Mouse (Mus musculus): ENCODE results near the gene Zfand3. TPM values are rescaled to one million over a fixed set of nuclear protein-coding genes. Genes with fewer than 3 reads are reported as not detected.

The Zfand3 gene
- total RNA-seq, 2 experiments from 2014 or later = 95.4 to 103 TPM

DNA sequence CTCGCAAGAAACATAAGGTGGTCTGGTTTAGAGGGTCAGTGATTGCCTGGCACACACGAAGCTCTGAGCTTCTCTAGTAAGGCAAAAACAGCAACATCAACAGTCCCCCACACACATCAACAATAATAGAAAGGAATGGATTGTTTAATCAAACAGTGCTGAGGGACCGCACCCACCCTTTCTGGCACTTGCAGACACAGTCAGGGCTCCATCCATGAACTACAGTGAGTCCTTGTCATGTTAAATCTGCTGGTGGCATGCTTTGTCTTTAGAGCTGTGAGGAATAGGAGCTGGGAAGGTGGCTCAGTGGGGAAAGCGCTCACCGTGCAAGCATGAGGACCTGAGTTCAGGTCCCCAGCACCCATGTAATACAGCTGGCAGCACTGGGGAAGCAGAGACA is 8.5 kb upstream of the Zfand3 start:
- intact Hi-C loops (cut with DNase I) = no loop called here

GRCm38 (mm10) chr17:29997726-29998125 is 6.8 kb upstream of the Zfand3 start:
- intact Hi-C loops (cut with DNase I) = no loop called here
- DNase-seq = no peak

More for the DNA sequence above, 8.5 kb upstream of the Zfand3 start:
- DNase-seq = no peak

DNA sequence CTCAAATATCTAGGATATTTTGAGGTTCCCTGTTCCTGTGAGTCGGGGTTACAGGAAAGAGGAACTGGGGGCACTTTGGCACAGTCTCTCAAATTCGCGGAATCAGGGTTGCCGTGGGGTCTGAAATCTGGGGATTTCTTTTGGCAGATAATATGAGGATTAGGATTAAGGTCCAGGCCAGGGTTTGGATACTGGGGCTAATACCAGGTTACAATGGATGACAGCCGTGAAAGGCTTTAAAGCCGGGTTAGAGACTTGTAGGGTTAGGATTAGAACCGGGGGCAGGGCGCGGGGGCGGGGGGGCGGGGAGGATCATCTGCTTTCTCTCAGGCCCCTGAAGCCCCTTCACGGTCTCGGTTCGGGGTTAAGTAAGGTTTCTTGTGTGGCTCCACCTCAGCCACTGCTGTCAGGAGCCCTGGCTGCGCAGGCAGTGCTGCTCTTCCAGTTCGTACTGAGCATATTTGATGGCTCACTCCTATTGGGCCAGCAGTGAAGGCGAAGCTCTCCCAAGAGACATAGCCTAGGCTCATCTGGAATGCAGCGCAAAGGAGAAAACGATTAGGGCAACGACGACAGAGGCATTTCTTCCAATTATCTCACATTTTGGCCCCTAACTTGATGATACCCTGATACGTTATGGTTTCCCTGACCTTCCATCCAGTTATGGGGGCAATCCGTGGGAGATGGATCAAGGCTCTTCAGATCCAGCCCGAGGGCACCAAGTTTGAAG is 5.8 kb upstream of the Zfand3 start:
- DNase-seq = no peak
- intact Hi-C loops (cut with DNase I) = no loop called here

- DNase-seq = no peak
- intact Hi-C loops (cut with DNase I) = loop anchor here (10.0 kb wide), 1 partner anchor 110 kb away; no protein-coding TSS in a partner anchor
These were observed 540 bp downstream of the Zfand3 start for GRCm38 (mm10) chr17:30005103-30005443.

- intact Hi-C loops (cut with DNase I) = loop anchor here (10.0 kb wide), 1 partner anchor 111 kb away; no protein-coding TSS in a partner anchor
- peak; percentile 32 for DNase-seq
These were observed 963 bp downstream of the Zfand3 start for GRCm38 (mm10) chr17:30005451-30005941.

GRCm38 (mm10) chr17:30006877-30007276 is 2.3 kb downstream of the Zfand3 start:
- no peak for DNase-seq
- intact Hi-C loops (cut with DNase I) = loop anchor here (10.0 kb wide), 1 partner anchor 112 kb away; no protein-coding TSS in a partner anchor

DNA sequence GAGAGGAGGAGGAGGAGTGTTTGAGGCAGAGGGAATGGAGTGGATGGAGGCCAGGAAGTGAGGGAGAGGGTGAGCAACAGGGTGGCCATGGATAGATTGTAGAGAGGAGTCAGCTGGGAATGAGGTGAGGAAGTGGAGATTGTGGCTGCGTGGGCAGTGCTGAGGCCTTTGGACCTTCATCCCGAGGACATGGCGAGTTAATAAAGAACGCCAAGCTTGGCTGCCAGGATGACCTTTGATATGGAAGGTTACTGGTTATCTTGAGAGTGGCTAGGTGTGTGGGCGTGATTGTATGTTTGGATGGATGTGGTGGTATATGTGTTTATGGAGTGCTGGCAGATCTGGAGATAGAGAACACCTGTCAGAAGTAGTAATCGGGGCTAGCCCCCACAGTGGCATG is 3.4 kb downstream of the Zfand3 start:
- intact Hi-C loops (cut with DNase I) = loop anchor here (10.0 kb wide), 1 partner anchor 113 kb away; no protein-coding TSS in a partner anchor
- no peak for DNase-seq

DNA sequence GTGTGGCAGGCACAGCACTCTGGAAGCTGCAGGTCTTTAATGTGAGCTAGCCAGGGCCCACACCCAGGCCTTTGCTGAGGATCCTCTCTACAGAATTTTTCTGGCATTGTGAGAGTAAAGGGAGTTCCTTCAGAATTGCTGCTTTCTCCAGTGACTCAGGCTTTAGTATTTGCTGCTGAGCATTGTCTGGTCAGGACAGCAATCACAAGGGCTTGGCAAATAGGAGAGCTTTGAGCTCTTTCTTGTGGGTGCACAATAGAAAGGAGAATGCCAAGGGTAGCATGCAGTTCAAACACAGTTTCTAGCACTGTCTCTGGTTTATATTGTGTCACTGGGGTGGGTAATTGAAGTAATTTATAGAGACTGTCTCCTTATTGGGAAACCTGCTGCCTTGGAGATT is 3.9 kb downstream of the Zfand3 start:
- DNase-seq = no peak
- intact Hi-C loops (cut with DNase I) = loop anchor here (10.0 kb wide), 1 partner anchor 114 kb away; no protein-coding TSS in a partner anchor

DNA sequence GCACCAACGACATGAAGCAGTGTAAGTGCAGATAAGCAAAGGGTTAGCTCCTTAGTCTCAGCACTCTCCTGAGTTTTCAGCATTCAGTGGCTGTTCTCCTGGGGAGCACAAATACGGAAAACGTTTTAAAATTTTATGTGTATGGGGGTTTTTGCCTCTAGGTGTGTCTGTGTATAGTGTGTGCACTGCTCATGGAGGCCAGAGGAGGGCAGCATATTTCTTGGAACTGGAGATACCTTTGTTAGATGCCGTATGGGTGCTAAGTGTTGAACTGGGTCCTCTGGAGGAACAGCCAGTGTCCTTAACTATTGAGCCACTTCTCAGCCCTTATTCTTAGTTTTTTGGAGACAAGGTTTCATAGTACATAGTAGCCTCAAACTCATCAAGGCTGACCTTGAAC is 10.1 kb downstream of the Zfand3 start:
- intact Hi-C loops (cut with DNase I) = no loop called here
- no peak for DNase-seq

DNA sequence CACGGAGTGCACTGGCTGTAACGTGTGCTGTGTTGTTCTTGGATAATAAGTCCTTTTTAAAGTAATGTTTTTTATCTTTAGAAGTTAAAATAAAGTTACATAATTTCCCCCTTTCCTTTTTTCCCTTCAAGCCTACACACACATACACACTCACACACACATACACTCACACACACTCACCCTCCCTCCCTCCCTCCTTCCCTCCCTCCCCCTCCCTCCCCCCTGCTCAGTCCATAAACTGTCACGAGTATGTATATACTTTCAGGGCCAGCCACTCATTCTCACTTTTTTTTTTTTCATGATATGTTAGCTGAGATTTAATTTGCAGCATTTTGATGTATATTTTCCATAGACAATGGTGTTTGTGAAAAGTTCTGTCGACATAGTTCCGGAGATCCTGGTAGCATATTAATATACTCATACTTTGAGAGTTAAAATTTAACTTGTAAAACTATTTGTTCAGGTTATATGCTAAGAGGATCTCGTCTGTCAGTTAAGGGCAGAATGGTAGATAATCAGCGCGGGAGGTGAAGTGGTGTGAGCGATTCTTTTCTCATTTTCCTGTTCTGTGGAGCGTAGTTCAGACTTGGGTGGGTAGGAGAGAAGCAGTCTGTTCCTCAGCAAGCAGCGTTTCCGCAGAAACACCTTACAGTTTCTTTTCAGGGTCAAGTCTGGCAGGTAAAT is 14.5 kb downstream of the Zfand3 start:
- intact Hi-C loops (cut with DNase I) = no loop called here
- DNase-seq = no peak

DNA sequence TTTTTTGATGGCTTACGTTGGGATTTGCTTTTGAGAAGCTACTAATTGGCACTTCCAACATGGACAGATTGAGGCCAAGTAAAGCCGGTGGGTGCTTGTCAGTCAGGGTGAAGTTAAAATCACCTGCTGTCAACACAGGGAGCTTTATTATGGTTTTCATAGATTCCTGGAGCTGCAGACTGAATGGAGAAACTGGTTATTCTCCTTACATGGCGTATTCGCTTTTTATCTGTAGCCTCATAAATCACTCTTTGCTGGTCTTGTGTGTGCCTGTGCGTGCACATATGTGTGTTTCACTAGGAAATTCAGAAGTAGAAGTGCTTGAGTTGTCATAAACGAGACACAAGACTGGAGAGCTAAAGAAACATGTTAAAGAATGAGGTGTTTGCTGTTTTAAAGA is 15.4 kb downstream of the Zfand3 start:
- no peak for DNase-seq
- intact Hi-C loops (cut with DNase I) = no loop called here

- intact Hi-C loops (cut with DNase I) = no loop called here
- DNase-seq = peak; percentile 82
These were observed 20.1 kb downstream of the Zfand3 start for GRCm38 (mm10) chr17:30024651-30025050.

DNA sequence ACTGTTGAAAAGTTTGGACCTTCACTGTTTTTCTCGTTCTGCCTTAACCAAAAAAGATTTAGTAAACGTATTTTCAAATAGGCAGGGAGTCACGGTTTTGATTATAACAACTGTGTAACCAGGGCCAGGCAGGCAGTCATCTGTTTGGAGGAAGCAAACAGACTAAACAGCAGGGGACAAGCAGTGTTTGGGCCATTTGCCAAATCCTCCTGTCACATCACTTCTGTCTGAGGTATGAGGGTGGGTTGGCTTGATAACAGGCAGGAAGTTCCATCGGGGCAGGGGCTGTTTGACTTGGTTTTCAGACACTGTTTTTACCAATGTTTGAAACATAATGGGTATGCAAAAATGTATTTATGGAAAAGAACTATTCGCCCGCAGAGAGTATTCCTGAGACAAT is 22.1 kb downstream of the Zfand3 start:
- DNase-seq = peak; percentile 77
- intact Hi-C loops (cut with DNase I) = no loop called here

DNA sequence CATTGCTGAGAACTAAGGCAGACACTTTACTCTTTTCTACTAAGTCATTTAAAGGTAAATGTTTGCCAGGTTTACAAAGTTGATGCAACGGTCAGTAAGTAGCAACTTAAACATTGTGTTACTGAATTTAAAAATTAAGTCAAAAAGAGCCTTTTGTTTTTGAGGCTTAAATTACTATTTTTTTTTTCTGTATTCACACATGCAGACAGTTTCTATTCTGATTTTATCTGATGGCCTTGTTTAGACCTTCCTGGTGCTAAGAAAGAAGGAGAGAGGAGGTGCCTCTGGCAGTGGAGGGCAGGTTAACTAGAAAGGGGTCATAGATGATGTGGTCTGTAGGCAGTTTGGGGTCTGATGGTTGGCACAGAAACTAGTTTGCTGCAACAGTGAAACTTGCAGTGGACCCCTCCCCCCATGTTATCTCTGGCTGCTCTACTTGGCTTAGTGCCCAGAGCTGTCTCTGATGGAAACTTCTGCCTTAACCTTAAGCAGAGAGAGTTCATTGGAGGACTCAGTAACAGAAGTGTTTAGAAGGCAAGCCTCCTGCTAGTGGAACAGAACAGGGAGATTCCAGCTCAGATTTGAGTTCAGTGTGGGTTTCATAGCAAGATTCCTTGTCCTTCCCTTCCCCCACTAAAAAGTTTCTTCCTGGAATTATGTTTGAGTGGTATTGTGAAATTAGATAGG is 23.0 kb downstream of the Zfand3 start:
- intact Hi-C loops (cut with DNase I) = no loop called here
- peak; percentile 62 for DNase-seq

DNA sequence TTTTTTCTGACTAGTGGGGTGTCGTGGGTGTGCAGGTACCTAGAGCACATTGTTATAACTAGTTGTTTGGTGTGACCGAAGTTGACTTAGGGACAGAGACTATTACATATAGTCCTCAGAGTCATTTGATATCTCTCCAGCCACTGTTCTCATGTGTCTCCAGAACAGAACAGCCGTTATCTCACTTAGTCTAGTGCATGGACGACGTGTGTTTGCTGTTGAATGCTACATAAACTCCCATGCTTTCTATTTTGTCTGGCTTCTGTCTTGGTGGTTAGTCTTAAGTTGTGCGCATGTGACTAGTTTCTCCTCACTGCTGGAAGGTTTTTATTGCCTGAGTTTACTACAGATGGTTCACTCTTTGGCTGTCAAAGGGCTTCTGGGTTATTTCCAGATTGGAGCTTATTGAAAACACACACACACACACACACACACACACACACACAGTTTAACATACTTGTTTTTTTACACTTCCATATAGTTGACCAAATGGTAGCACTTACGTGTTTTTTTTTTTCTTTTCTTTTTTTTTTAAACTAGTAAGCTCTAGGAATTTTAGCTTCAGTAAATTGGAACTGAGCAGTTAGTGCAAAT is 25.2 kb downstream of the Zfand3 start:
- DNase-seq = no peak
- intact Hi-C loops (cut with DNase I) = no loop called here

DNA sequence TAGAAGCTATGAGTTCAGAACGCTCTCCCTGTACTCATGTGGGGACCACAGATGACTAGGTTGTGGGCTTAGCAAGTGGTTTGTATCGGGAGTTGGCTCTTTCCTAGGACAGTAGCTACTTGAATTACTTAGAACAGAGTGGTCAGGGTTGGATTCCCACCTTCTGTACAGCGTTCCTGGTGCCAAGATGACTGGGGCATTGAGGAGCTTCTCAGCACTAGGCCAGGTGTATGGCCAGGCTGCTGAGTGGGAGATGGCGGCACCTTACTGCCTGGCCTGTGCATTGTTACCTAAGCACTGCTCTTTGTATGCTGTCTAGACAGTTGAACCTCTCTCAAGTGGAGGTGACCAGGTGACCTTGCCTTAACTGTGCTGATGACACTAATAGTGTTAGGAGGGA is 28.3 kb downstream of the Zfand3 start:
- intact Hi-C loops (cut with DNase I) = no loop called here
- no peak for DNase-seq

GRCm38 (mm10) chr17:30033991-30034390 is 29.5 kb downstream of the Zfand3 start:
- intact Hi-C loops (cut with DNase I) = no loop called here
- DNase-seq = no peak

DNA sequence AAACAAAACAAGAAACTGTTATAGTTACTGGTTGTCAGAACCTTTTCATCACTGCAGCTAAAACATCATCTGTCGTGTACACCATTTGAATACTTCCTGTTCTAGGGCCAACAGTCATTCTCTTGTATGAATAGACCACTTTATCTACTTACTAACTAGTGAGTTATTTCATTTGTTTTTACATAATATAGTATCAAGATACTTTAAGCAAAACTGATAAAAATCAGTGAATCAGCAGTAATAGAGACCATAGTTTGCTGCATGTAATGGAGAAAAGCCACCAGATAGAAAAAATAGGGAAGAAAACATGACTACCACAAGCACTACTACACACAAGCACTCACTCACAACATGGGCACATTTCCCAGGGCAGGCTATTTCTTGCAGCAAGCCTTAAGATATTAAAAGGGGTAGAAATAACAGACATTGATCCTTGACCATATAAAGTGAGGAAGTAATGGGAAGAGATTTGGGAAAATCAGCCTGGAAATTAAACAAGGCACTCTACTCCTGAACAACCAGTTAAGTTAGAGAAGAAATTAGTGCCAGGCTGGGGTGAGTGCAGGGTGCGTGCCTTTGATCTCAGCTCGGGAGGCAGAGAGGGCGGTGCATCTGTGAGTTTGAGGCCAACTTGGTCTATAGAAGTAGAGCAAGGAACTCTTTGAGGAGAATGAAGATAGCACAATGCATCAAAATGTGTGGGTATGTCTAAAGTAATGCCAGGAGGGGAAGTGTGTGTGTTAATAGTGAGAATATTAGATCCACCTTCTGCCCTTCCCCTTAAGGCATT is 30.9 kb downstream of the Zfand3 start:
- no peak for DNase-seq

GRCm38 (mm10) chr17:30043163-30043822 is 38.8 kb downstream of the Zfand3 start:
- DNase-seq = no peak
- intact Hi-C loops (cut with DNase I) = no loop called here

More for the DNA sequence above, 30.9 kb downstream of the Zfand3 start:
- intact Hi-C loops (cut with DNase I) = no loop called here

DNA sequence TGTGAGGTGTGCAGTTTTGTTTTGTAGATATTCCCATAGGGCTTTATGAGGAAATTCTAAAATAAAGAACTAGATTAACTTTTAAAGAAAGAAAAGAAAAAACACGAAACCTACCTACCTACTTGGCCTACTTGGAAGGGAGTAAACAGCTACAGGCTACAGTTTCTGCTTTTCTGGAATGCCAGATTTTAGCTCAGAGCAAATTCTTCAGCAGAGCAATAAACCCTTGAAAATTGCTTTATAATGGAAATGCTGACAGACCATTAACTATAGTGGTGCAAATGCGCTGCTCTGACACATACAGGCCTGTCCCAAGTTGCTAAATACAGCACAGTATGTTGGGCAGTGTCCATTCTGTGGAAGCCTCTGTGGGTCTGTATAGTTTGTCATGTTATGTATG is 40.6 kb downstream of the Zfand3 start:
- intact Hi-C loops (cut with DNase I) = no loop called here
- DNase-seq = no peak
